Mouse (Mus musculus): ENCODE results near the gene St6galnac3.

- no peak for TF ChIP-seq POLR2A (IDR thresholded peaks at IDR 0.05; ENCODE audit: low read depth, low read length)
- TF ChIP-seq CTCF (conservative IDR thresholded peaks at IDR 0.05; ENCODE audit: insufficient read depth, insufficient read length, low read depth, low read length) = no peak
These were observed 318.1 kb downstream of the St6galnac3 start for GRCm38 (mm10) chr3:153406858-153407257.
